Mouse (Mus musculus) heart, embryonic 13.5 days (tissue): Measurements from ENCODE around the gene Gpr137. TPM values are rescaled to one million over a fixed set of nuclear protein-coding genes. Genes with fewer than 3 reads are reported as not detected.

Source experiments
- ATAC-seq: fragments of 200-750 bp; cut with Nextera tagmentation; 2 replicates; pipeline ENCODE4 v1.8.0; 2017; ENCODE audit warnings: moderate TSS enrichment; ENCODE audit not compliant: insufficient number of reproducible peaks, low FRiP score, low TSS enrichment; ENCODE audit errors: extremely low read depth
- H3K27ac ChIP-seq: fragments of 300-500 bp; sonication (generic); replicated peaks from 2 replicates; pipeline ENCODE4 v1.5.1; 2015; ENCODE audit warnings: moderate library complexity, mild to moderate bottlenecking, inconsistent platforms
- H3K27me3 ChIP-seq: fragments of 300-500 bp; sonication (generic); replicated peaks from 2 replicates; pipeline ENCODE4 v1.6.1; 2015; ENCODE audit warnings: mild to moderate bottlenecking, inconsistent platforms
- H3K36me3 ChIP-seq: fragments of 300-500 bp; sonication (generic); 2 replicates; pipeline ENCODE4 v1.6.1; 2015; ENCODE audit warnings: mild to moderate bottlenecking, inconsistent platforms
- H3K4me1 ChIP-seq: fragments of 300-500 bp; sonication (generic); 2 replicates; pipeline ENCODE4 v1.6.1; 2015; ENCODE audit warnings: inconsistent platforms
- H3K4me2 ChIP-seq: fragments of 300-500 bp; sonication (generic); 2 replicates; pipeline ENCODE4 v1.6.1; 2015; ENCODE audit warnings: inconsistent platforms, mild to moderate bottlenecking, moderate library complexity
- H3K4me3 ChIP-seq: fragments of 300-500 bp; sonication (generic); 2 replicates; pipeline ENCODE4 v1.5.1; 2015; ENCODE audit warnings: moderate library complexity, mild to moderate bottlenecking, inconsistent platforms
- H3K9ac ChIP-seq: fragments of 300-500 bp; sonication (generic); 2 replicates; pipeline ENCODE4 v1.6.1; 2015; ENCODE audit warnings: inconsistent platforms, mild to moderate bottlenecking, moderate library complexity
- H3K9me3 ChIP-seq: fragments of 300-500 bp; sonication (generic); 2 replicates; pipeline ENCODE4 v1.6.1; 2016; ENCODE audit warnings: inconsistent platforms
- WGBS: fragments of 180-500 bp; shearing (Covaris S2); methylation state at CpG from one replicate; pipeline ENCODE4 v1.1.7; 2015; ENCODE audit warnings: mixed read lengths; 5-methylcytosine and 5-hydroxymethylcytosine counted together
- polyA plus RNA-seq: library from polyadenylated mRNA; unstranded; fragments of >200 nt; fragmentation: Nextera tagmentation; extraction: Ambion mirVana; gene quantifications from 2 replicates; pipeline ENCODE4 v1.2.1, GENCODE M21; 2015

Gene Gpr137
- polyA plus RNA-seq, 1 experiment from 2014 or later, result 18.6 TPM

- peak; percentile 35; the same call in 1 of the 2 replicates for ATAC-seq
- Histone ChIP-seq H3K4me1 (peaks cover 46% of the 10 kb centered on the region), H3K4me3 (peak overlapping the region; percentile 63), H3K4me2 (peak overlapping the region; percentile 91), H3K27me3 (no peaks in the 10 kb centered on the region), H3K9ac (peak overlapping the region; percentile 86), H3K36me3 (peaks cover 39% of the 10 kb centered on the region), H3K27ac (peak overlapping the region; percentile 97), H3K9me3 (no peaks in the 10 kb centered on the region)
- WGBS, result 1% methylated on average over 31 of the region's 31 CpGs
These were observed 9.9 kb upstream of the Gpr137 start for GRCm38 (mm10) chr19:6951994-6952711.

- H3K27ac ChIP-seq, result peak overlapping the region; percentile 97
- peak overlapping the region; percentile 86 for H3K9ac ChIP-seq
- H3K4me3 ChIP-seq, result peak overlapping the region; percentile 63
- 0% methylated on average over 35 of the region's 35 CpGs for WGBS
- H3K4me1 ChIP-seq, result peaks cover 46% of the 10 kb centered on the region
- H3K9me3 ChIP-seq, result no peaks in the 10 kb centered on the region
- ATAC-seq, result peak; percentile 52
- H3K27me3 ChIP-seq, result no peaks in the 10 kb centered on the region
- peak overlapping the region; percentile 91 for H3K4me2 ChIP-seq
- H3K36me3 ChIP-seq, result peaks cover 38% of the 10 kb centered on the region
These were observed 9.2 kb upstream of the Gpr137 start for GRCm38 (mm10) chr19:6951381-6951968.

GRCm38 (mm10) chr19:6950613-6951153 is 8.4 kb upstream of the Gpr137 start:
- Histone ChIP-seq H3K4me2 (peak overlapping the region; percentile 91), H3K4me1 (peaks cover 41% of the 10 kb centered on the region), H3K27me3 (no peaks in the 10 kb centered on the region), H3K36me3 (peaks cover 37% of the 10 kb centered on the region), H3K9me3 (no peaks in the 10 kb centered on the region), H3K4me3 (peak overlapping the region; percentile 63), H3K27ac (peak overlapping the region; percentile 97), H3K9ac (peak overlapping the region; percentile 86)
- ATAC-seq, result no peak
- WGBS, result 1% methylated on average over 28 of the region's 28 CpGs

GRCm38 (mm10) chr19:6949951-6950350 is 7.7 kb upstream of the Gpr137 start:
- Histone ChIP-seq H3K4me1 (peaks cover 34% of the 10 kb centered on the region), H3K4me3 (peak overlapping the region; percentile 63), H3K27me3 (no peaks in the 10 kb centered on the region), H3K4me2 (peak overlapping the region; percentile 91), H3K9ac (peak overlapping the region; percentile 86), H3K27ac (peak overlapping the region; percentile 97), H3K9me3 (no peaks in the 10 kb centered on the region), H3K36me3 (peaks cover 37% of the 10 kb centered on the region)
- WGBS, result 60% methylated on average over 5 of the region's 5 CpGs
- ATAC-seq, result no peak

GRCm38 (mm10) chr19:6949532-6949931 is 7.3 kb upstream of the Gpr137 start:
- Histone ChIP-seq H3K36me3 (peaks cover 37% of the 10 kb centered on the region), H3K4me2 (no peak overlapping the region), H3K4me1 (peaks cover 30% of the 10 kb centered on the region), H3K27me3 (no peaks in the 10 kb centered on the region), H3K9ac (peak overlapping the region; percentile 86), H3K4me3 (no peak overlapping the region), H3K27ac (no peak overlapping the region), H3K9me3 (no peaks in the 10 kb centered on the region)
- 88% methylated on average over 5 of the region's 5 CpGs for WGBS
- ATAC-seq, result no peak

GRCm38 (mm10) chr19:6948186-6948585 is 5.9 kb upstream of the Gpr137 start:
- no peak overlapping the region for H3K4me3 ChIP-seq
- H3K27me3 ChIP-seq, result no peaks in the 10 kb centered on the region
- ATAC-seq, result no peak
- H3K4me2 ChIP-seq, result no peak overlapping the region
- no peak overlapping the region for H3K9ac ChIP-seq
- H3K4me1 ChIP-seq, result peaks cover 25% of the 10 kb centered on the region
- H3K9me3 ChIP-seq, result no peaks in the 10 kb centered on the region
- H3K27ac ChIP-seq, result no peak overlapping the region
- 78% methylated on average over 4 of the region's 4 CpGs for WGBS
- H3K36me3 ChIP-seq, result peaks cover 30% of the 10 kb centered on the region

GRCm38 (mm10) chr19:6947742-6948141 is 5.5 kb upstream of the Gpr137 start:
- peaks cover 30% of the 10 kb centered on the region for H3K36me3 ChIP-seq
- peaks cover 25% of the 10 kb centered on the region for H3K4me1 ChIP-seq
- no peak for ATAC-seq
- H3K4me3 ChIP-seq, result no peak overlapping the region
- H3K27ac ChIP-seq, result no peak overlapping the region
- H3K9ac ChIP-seq, result no peak overlapping the region
- no peaks in the 10 kb centered on the region for H3K9me3 ChIP-seq
- H3K4me2 ChIP-seq, result no peak overlapping the region
- WGBS, result 43% methylated on average over 4 of the region's 4 CpGs
- no peaks in the 10 kb centered on the region for H3K27me3 ChIP-seq

GRCm38 (mm10) chr19:6943709-6944108 is 1.4 kb upstream of the Gpr137 start:
- WGBS, result 93% methylated on average over 6 of the region's 6 CpGs
- peaks cover 30% of the 10 kb centered on the region for H3K36me3 ChIP-seq
- peaks cover 30% of the 10 kb centered on the region for H3K4me1 ChIP-seq
- ATAC-seq, result no peak
- no peaks in the 10 kb centered on the region for H3K9me3 ChIP-seq
- no peak overlapping the region for H3K27ac ChIP-seq
- H3K9ac ChIP-seq, result no peak overlapping the region
- H3K27me3 ChIP-seq, result no peaks in the 10 kb centered on the region
- H3K4me3 ChIP-seq, result no peak overlapping the region
- H3K4me2 ChIP-seq, result no peak overlapping the region

- Histone ChIP-seq H3K4me2 (peak overlapping the region; percentile 100), H3K36me3 (peaks cover 30% of the 10 kb centered on the region), H3K4me1 (peaks cover 30% of the 10 kb centered on the region), H3K27me3 (no peaks in the 10 kb centered on the region), H3K27ac (peak overlapping the region; percentile 97), H3K9ac (peak overlapping the region; percentile 87), H3K9me3 (no peaks in the 10 kb centered on the region), H3K4me3 (peak overlapping the region; percentile 67)
- 20% methylated on average over 5 of the region's 5 CpGs for WGBS
- ATAC-seq, result no peak
These were observed 484 bp upstream of the Gpr137 start for GRCm38 (mm10) chr19:6942764-6943163.

GRCm38 (mm10) chr19:6941372-6942248 is 670 bp downstream of the Gpr137 start, which contains the start of gene Bad:
Gene Bad (plus strand): TSS chr19:6941861.
- under 1% methylated on average over 83 of the region's 83 CpGs for WGBS
- Histone ChIP-seq H3K27ac (peak within 1 kb of the TSS; percentile 97), H3K4me2 (peak within 1 kb of the TSS; percentile 100), H3K36me3 (peaks cover 24% of the 10 kb centered on the region), H3K4me1 (peaks cover 30% of the 10 kb centered on the region), H3K27me3 (0 out of 2 replicates have a peak, but pooled peaks cover 5% of the 10 kb centered on the region), H3K9ac (peak within 1 kb of the TSS; percentile 87), H3K4me3 (peak within 1 kb of the TSS; percentile 67), H3K9me3 (no peaks in the 10 kb centered on the region)
- peak; percentile 65 for ATAC-seq
